Mouse (Mus musculus): ENCODE results near the gene Tor1aip2. TPM values are rescaled to one million over a fixed set of nuclear protein-coding genes. Genes with fewer than 3 reads are reported as not detected.

Gene Tor1aip2
- polyA plus RNA-seq, 1 experiment from 2014 or later, result 123 TPM

GRCm38 (mm10) chr1:156046688-156047087 is 11.5 kb downstream of the Tor1aip2 start:
- ATAC-seq (ENCODE audit: low FRiP score) (no peak), DNase-seq (ENCODE audit: low spot score) (no peak)
- H3K27me3 ChIP-seq (ENCODE audit: control insufficient read depth, insufficient read depth, low read length), result no peaks in the 10 kb centered on the region
- no peak overlapping the region for H3K4me3 ChIP-seq (ENCODE audit: low read depth, low read length)
- H3K9me3 ChIP-seq (ENCODE audit: control insufficient read depth, low read length), result no peaks in the 10 kb centered on the region
- 91% methylated on average over 3 of the region's 3 CpGs for WGBS
- no peak overlapping the region for H3K4me2 ChIP-seq (replicated peaks; ENCODE audit: low read depth, low read length)
- no peaks in the 10 kb centered on the region for H3K36me3 ChIP-seq (ENCODE audit: control insufficient read depth, insufficient read depth, low read length)
- no peaks in the 10 kb centered on the region for H3K4me1 ChIP-seq (replicated peaks; ENCODE audit: control insufficient read depth, insufficient read depth, low read length)
- no peak overlapping the region for H3K9ac ChIP-seq (ENCODE audit: low read depth, low read length)
- H3K27ac ChIP-seq (ENCODE audit: low read depth, low read length), result no peak overlapping the region

- Histone ChIP-seq H3K4me3 (ENCODE audit: low read depth, low read length) (no peak overlapping the region), H3K9ac (ENCODE audit: low read depth, low read length) (no peak overlapping the region), H3K9me3 (ENCODE audit: control insufficient read depth, low read length) (no peaks in the 10 kb centered on the region), H3K27ac (ENCODE audit: low read depth, low read length) (no peak overlapping the region), H3K4me1 (replicated peaks; ENCODE audit: control insufficient read depth, insufficient read depth, low read length) (no peaks in the 10 kb centered on the region), H3K27me3 (ENCODE audit: control insufficient read depth, insufficient read depth, low read length) (no peaks in the 10 kb centered on the region), H3K36me3 (ENCODE audit: control insufficient read depth, insufficient read depth, low read length) (no peaks in the 10 kb centered on the region; the same call in 1 of the 2 replicates), H3K4me2 (replicated peaks; ENCODE audit: low read depth, low read length) (no peak overlapping the region)
- DNase-seq (ENCODE audit: low spot score) (no peak), ATAC-seq (ENCODE audit: low FRiP score) (no peak)
- WGBS, result 88% methylated on average over 2 of the region's 2 CpGs
Observed at GRCm38 (mm10) chr1:156058207-156058606, 23.0 kb downstream of the Tor1aip2 start.

- ATAC-seq (ENCODE audit: low FRiP score) (no peak), DNase-seq (ENCODE audit: low spot score) (no peak)
- no peak overlapping the region for H3K9ac ChIP-seq (ENCODE audit: low read depth, low read length)
- H3K4me2 ChIP-seq (replicated peaks; ENCODE audit: low read depth, low read length), result no peak overlapping the region
- 95% methylated on average over 4 of the region's 4 CpGs for WGBS
- no peak overlapping the region for H3K4me3 ChIP-seq (ENCODE audit: low read depth, low read length)
- no peak overlapping the region for H3K27ac ChIP-seq (ENCODE audit: low read depth, low read length)
- H3K9me3 ChIP-seq (ENCODE audit: control insufficient read depth, low read length), result no peaks in the 10 kb centered on the region
- no peaks in the 10 kb centered on the region; the same call in 1 of the 2 replicates for H3K36me3 ChIP-seq (ENCODE audit: control insufficient read depth, insufficient read depth, low read length)
- H3K27me3 ChIP-seq (ENCODE audit: control insufficient read depth, insufficient read depth, low read length), result no peaks in the 10 kb centered on the region
- no peaks in the 10 kb centered on the region for H3K4me1 ChIP-seq (replicated peaks; ENCODE audit: control insufficient read depth, insufficient read depth, low read length)
Observed at GRCm38 (mm10) chr1:156062193-156062592, 27.0 kb downstream of the Tor1aip2 start.

GRCm38 (mm10) chr1:156066133-156066532 is 30.9 kb downstream of the Tor1aip2 start:
- DNase-seq (ENCODE audit: low spot score) (no peak), ATAC-seq (ENCODE audit: low FRiP score) (no peak)
- Histone ChIP-seq H3K4me3 (ENCODE audit: low read depth, low read length) (no peak overlapping the region), H3K27ac (ENCODE audit: low read depth, low read length) (no peak overlapping the region), H3K36me3 (ENCODE audit: control insufficient read depth, insufficient read depth, low read length) (no peaks in the 10 kb centered on the region), H3K27me3 (ENCODE audit: control insufficient read depth, insufficient read depth, low read length) (no peaks in the 10 kb centered on the region), H3K9me3 (ENCODE audit: control insufficient read depth, low read length) (no peaks in the 10 kb centered on the region), H3K4me2 (replicated peaks; ENCODE audit: low read depth, low read length) (no peak overlapping the region), H3K4me1 (replicated peaks; ENCODE audit: control insufficient read depth, insufficient read depth, low read length) (no peaks in the 10 kb centered on the region), H3K9ac (ENCODE audit: low read depth, low read length) (no peak overlapping the region)
- 62% methylated on average over 3 of the region's 3 CpGs for WGBS

GRCm38 (mm10) chr1:156070106-156070505 is 34.9 kb downstream of the Tor1aip2 start:
- Histone ChIP-seq H3K4me1 (replicated peaks; ENCODE audit: control insufficient read depth, insufficient read depth, low read length) (no peaks in the 10 kb centered on the region), H3K4me3 (ENCODE audit: low read depth, low read length) (no peak overlapping the region), H3K4me2 (replicated peaks; ENCODE audit: low read depth, low read length) (no peak overlapping the region), H3K27ac (ENCODE audit: low read depth, low read length) (no peak overlapping the region), H3K36me3 (ENCODE audit: control insufficient read depth, insufficient read depth, low read length) (no peaks in the 10 kb centered on the region), H3K27me3 (ENCODE audit: control insufficient read depth, insufficient read depth, low read length) (no peaks in the 10 kb centered on the region), H3K9ac (ENCODE audit: low read depth, low read length) (no peak overlapping the region), H3K9me3 (ENCODE audit: control insufficient read depth, low read length) (no peaks in the 10 kb centered on the region)
- WGBS, result 89% methylated on average over 14 of the region's 14 CpGs
- no peak for DNase-seq (ENCODE audit: low spot score)
- ATAC-seq (ENCODE audit: low FRiP score), result no peak

GRCm38 (mm10) chr1:156073169-156073821 is 38.1 kb downstream of the Tor1aip2 start:
- no peaks in the 10 kb centered on the region for H3K36me3 ChIP-seq (ENCODE audit: control insufficient read depth, insufficient read depth, low read length)
- no peak overlapping the region for H3K27ac ChIP-seq (ENCODE audit: low read depth, low read length)
- WGBS, result 58% methylated on average over 15 of the region's 15 CpGs
- H3K27me3 ChIP-seq (ENCODE audit: control insufficient read depth, insufficient read depth, low read length), result no peaks in the 10 kb centered on the region
- H3K4me2 ChIP-seq (replicated peaks; ENCODE audit: low read depth, low read length), result no peak overlapping the region
- ATAC-seq (ENCODE audit: low FRiP score) (no peak), DNase-seq (ENCODE audit: low spot score) (no peak)
- no peak overlapping the region for H3K4me3 ChIP-seq (ENCODE audit: low read depth, low read length)
- H3K9ac ChIP-seq (ENCODE audit: low read depth, low read length), result no peak overlapping the region
- H3K4me1 ChIP-seq (replicated peaks; ENCODE audit: control insufficient read depth, insufficient read depth, low read length), result no peaks in the 10 kb centered on the region
- H3K9me3 ChIP-seq (ENCODE audit: control insufficient read depth, low read length), result no peaks in the 10 kb centered on the region

GRCm38 (mm10) chr1:156074575-156074974 is 39.4 kb downstream of the Tor1aip2 start:
- Histone ChIP-seq H3K9ac (ENCODE audit: low read depth, low read length) (no peak overlapping the region), H3K4me3 (ENCODE audit: low read depth, low read length) (no peak overlapping the region), H3K36me3 (ENCODE audit: control insufficient read depth, insufficient read depth, low read length) (no peaks in the 10 kb centered on the region), H3K9me3 (ENCODE audit: control insufficient read depth, low read length) (no peaks in the 10 kb centered on the region), H3K27me3 (ENCODE audit: control insufficient read depth, insufficient read depth, low read length) (no peaks in the 10 kb centered on the region), H3K4me2 (replicated peaks; ENCODE audit: low read depth, low read length) (no peak overlapping the region), H3K4me1 (replicated peaks; ENCODE audit: control insufficient read depth, insufficient read depth, low read length) (no peaks in the 10 kb centered on the region), H3K27ac (ENCODE audit: low read depth, low read length) (no peak overlapping the region)
- 49% methylated on average over 8 of the region's 8 CpGs for WGBS
- no peak for ATAC-seq (ENCODE audit: low FRiP score)
- peak; percentile 42 for DNase-seq (ENCODE audit: low spot score)

GRCm38 (mm10) chr1:156076474-156076873 is 41.3 kb downstream of the Tor1aip2 start:
- Histone ChIP-seq H3K9me3 (ENCODE audit: control insufficient read depth, low read length) (no peaks in the 10 kb centered on the region), H3K27ac (ENCODE audit: low read depth, low read length) (no peak overlapping the region), H3K36me3 (ENCODE audit: control insufficient read depth, insufficient read depth, low read length) (no peaks in the 10 kb centered on the region), H3K27me3 (ENCODE audit: control insufficient read depth, insufficient read depth, low read length) (no peaks in the 10 kb centered on the region), H3K4me1 (replicated peaks; ENCODE audit: control insufficient read depth, insufficient read depth, low read length) (no peaks in the 10 kb centered on the region), H3K4me3 (ENCODE audit: low read depth, low read length) (no peak overlapping the region), H3K9ac (ENCODE audit: low read depth, low read length) (no peak overlapping the region), H3K4me2 (replicated peaks; ENCODE audit: low read depth, low read length) (no peak overlapping the region)
- ATAC-seq (ENCODE audit: low FRiP score) (no peak), DNase-seq (ENCODE audit: low spot score) (no peak)
- 43% methylated on average over 4 of the region's 4 CpGs for whole genome bisulfite sequencing

GRCm38 (mm10) chr1:156077655-156078054 is 42.5 kb downstream of the Tor1aip2 start:
- H3K27me3 ChIP-seq (ENCODE audit: control insufficient read depth, insufficient read depth, low read length), result no peaks in the 10 kb centered on the region
- H3K4me1 ChIP-seq (replicated peaks; ENCODE audit: control insufficient read depth, insufficient read depth, low read length), result no peaks in the 10 kb centered on the region
- H3K4me3 ChIP-seq (ENCODE audit: low read depth, low read length), result no peak overlapping the region
- H3K9me3 ChIP-seq (ENCODE audit: control insufficient read depth, low read length), result no peaks in the 10 kb centered on the region
- no peak overlapping the region for H3K9ac ChIP-seq (ENCODE audit: low read depth, low read length)
- no peak overlapping the region for H3K27ac ChIP-seq (ENCODE audit: low read depth, low read length)
- no peaks in the 10 kb centered on the region for H3K36me3 ChIP-seq (ENCODE audit: control insufficient read depth, insufficient read depth, low read length)
- WGBS, result 63% methylated on average over 3 of the region's 3 CpGs
- ATAC-seq (ENCODE audit: low FRiP score) (no peak), DNase-seq (ENCODE audit: low spot score) (peak; percentile 27)
- no peak overlapping the region for H3K4me2 ChIP-seq (replicated peaks; ENCODE audit: low read depth, low read length)

Measured in hindbrain, embryonic 11.5 days (tissue).